Mouse (Mus musculus) lung, postnatal 4 days (tissue): ENCODE measurements around the gene Speer4c.
"Not testable (repeated sequence)": the region's sequence is repeated elsewhere in the genome, so short reads cannot be mapped to it uniquely, and the experiment has no call there.

ENCODE experiments used
- DNase-seq, 2 experiments: peaks; one replicate each; pipeline ENCODE4 v3.0.0; 2021

Gene Speer4c

DNA sequence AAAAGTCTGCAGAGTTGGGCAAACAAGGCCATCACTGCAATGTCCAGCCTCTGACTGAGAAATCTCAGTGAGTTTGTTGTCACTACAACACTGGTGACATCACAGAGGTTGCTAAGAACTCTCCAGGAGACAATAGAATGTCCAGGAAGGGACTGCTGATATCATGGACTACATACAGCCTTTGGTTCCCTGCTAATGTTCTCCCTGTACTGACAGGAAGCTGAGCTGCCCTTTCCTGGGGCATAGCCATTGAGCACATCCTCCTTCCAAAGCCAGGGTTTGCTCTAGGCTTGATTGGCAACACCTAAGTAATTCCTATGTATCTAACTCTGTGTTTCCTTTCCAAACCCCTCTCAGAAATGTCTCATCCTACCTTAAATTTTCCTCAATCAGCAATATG is at the start of gene Speer4c:
Gene Speer4c, minus strand, starts transcription at position 101 of the 400 bp plus-strand sequence.
- DNase-seq = not testable (repeated sequence)

DNA sequence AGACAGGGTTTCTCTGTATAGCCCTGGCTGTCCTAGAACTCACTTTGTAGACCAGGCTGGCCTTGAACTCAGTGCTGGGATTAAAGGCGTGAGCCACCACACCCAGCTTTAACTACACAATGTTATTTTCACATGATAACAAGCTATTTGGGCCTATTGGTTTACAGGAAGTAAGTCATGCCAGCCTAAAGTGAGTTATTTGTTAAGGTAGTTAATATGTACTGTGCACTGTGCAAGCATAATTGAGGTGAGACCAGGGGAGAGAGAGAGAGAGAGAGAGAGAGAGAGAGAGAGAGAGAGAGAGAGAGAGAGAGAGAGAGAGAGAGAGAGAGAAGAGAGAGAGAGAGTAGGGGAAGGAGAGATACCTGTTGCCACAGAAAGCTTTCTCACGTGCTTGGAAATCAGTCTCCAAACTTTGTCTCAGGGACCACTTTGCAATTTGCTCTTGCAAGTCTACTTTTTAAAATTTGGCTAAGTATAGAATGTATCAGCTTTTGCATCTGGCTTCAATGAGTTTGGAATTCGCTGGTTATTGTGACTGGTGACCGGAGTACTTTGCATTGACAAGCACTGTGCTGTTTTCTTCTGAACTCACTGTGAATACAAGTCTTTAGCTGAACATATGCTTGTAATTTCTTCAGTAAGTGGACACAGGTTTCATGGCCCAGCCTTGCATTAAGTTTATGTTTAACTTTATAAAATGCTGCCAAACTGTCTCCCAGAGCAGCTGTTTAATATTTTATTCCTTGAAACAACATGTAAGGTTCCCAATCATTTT is 33.6 kb upstream of the Speer4c start:
- no peak for DNase-seq

DNA sequence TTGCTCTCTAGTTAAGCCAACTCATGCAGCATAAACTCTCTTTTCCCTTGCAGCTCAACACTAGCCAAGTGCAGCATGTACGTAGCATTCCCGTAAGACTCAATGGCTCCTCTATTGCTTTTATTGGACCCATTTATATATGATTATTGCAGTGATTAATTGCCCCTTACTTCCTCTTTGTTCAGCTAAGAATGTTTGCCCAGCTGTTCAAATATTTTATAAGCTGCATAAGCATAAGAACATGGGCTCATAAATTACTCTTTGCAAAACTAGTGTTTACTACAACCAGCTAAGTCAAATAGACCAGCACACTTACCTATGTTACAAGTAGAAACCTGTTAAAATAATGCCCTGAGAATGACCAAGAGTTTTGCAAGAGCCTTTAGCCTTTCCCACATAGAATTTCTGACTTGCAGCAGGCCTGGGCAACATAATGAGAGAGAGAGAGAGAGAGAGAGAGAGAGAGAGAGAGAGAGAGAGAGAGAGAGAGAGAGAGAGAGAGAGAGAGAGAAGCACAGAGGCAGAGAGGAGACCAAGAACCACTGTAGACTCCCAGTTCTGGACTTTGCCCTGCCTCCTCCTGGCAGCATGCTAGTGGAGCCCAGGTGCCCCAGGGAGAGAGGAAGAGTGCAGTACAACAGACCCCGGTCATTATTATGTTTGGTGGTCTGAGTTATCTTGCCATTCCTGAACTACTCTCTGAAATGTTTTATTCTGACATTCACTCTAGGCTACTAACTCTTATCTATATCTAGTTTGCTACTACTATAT is 20.2 kb upstream of the Speer4c start:
- DNase-seq = no peak

- DNase-seq = not testable (repeated sequence)
These were observed 11.2 kb downstream of the Speer4c start for GRCm38 (mm10) chr5:15702891-15703290.

DNA sequence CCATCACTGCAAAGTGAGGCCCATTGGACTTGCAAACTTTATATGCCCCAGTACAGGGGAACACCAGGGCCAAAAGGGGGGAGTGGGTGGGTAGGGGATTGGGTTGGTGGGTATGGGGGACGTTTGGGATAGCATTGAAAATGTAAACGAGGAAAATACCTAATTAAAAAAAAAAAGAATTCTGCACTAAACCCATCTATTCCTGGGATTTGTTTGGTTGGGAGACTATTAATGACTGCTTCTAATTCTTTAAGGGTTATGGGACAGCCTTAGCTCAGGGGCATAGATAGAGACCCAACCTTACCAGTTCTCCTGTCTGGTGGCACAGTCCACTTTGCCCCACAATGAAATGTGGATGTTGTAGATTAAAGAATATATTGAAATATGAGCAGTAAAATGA is 16.4 kb downstream of the Speer4c start:
- DNase-seq = not testable (repeated sequence)

GRCm38 (mm10) chr5:15691849-15692248 is 22.2 kb downstream of the Speer4c start:
- DNase-seq = not testable (repeated sequence)

DNA sequence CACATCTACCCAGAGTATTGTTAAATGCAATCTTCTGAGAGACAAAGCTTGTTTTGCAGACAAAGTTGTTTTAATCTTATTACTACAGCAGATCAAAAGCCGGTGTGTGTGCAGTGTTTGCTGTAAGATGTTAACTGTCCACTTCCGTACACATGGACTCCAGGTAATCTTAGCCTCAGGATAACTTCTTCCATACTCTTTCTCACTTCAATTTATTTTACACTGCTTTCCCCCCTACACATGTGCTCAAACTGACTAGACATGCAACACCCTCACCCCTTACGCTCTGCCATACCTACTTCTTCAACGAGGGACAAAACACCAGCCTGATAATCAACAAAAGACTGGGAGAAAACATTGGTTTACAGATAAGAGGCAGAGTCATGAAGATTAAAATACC is 23.2 kb downstream of the Speer4c start:
- DNase-seq = not testable (repeated sequence)

GRCm38 (mm10) chr5:15689659-15690213 is 24.3 kb downstream of the Speer4c start:
- DNase-seq = not testable (repeated sequence)

GRCm38 (mm10) chr5:15688874-15689658 is 25.0 kb downstream of the Speer4c start:
- not testable (repeated sequence) for DNase-seq

GRCm38 (mm10) chr5:15681301-15682035 is 32.6 kb downstream of the Speer4c start:
- DNase-seq = peak in 1 of 2 experiments; percentile 9

DNA sequence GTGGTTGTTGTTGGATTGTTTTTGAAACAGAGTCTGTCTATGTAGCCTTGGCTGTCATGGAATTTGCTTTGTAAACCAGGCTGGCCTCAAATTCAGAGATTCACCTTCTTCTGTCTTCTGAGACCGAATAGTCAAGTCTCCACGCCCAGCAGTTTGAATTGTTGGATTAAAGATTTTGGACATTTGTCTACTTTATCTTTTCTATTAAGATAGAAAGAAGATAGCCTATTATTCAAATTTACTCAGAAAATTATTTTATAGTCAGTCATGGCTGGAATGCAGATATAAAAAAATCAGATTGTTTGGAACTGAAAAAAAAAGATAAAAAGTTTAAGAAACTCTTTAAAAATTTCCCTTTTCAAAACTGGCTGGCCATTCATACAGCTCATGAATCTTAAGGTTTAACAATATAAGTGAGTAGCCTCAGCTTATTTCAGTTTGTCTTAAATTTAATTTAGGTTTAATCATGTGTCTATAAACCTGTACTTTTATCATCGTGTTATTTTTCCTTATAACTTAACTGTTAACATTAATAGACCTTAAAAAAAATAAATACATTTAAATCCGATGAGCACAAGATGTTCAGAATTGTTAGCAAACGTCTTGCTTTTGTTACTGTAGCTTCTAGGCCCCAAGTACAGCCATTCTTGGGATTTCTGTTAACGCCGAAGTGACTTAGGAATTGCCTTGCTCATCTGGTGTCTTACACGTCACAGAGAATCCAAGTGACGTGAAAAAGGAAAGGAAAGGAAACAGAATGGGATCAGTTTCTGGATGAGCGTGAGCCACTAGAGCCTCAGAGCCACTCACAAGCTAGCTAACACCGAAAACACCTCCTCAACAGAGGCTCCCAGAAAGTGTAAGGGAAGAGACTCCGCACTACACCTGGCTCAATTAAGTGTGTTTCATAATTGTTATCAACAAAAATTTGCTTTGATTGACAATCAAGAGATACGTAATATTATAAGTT is 33.8 kb downstream of the Speer4c start:
- DNase-seq = not testable (repeated sequence)

DNA sequence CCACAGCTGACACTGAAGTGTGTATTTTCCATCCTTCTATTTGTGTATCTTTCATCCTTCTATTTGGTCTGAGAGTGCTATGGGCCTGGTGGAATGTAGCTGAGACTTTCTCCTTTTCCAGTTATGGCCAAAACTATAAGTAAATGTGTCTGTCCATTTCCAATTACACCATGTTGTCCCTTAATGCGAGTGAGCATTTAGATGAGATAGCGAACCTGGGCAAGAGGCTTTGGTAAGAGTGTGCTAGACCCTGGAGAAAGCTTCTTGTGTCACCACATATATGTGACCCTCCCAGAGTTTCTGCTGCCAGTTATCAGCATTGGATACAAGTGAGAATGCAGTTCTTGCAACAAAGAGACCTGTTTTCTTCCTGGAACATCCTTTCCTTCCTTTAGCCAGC is 35.2 kb downstream of the Speer4c start:
- DNase-seq = peak in 1 of 2 experiments; percentile 5

GRCm38 (mm10) chr5:15677750-15678149 is 36.3 kb downstream of the Speer4c start:
- DNase-seq = not testable (repeated sequence)

DNA sequence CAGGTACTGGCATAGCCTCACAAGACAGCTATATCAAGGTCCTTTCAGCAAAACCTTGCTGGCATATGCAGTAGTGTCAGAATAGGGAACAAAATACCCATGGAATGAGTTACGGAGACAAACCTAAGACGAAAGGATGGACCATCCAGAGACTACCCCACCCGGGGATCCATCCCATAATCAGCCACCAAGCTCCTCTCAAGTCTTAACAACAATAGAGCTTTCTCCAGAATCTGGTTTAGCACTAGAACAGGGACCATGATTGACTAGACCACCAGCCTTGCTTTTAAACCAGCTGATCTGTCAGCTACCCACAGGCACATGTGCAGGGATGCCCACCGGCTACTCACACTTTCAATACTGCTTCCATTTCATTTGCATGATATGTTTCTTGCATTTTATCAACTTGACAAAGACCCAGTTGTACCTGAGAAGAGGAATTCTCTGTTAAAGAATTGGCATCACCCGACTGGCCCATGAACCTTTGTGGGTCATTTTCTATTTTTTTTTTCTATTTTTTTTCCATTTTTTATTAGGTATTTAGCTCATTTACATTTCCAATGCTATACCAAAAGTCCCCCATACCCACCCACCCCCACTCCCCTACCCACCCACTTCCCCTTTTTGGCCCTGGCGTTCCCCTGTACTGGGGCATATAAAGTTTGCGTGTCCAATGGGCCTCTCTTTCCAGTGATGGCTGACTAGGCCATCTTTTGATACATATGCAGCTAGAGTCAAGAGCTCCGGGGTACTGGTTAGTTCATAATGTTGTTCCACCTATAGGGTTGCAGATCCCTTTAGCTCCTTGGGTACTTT is 39.4 kb downstream of the Speer4c start:
- not testable (repeated sequence) for DNase-seq

DNA sequence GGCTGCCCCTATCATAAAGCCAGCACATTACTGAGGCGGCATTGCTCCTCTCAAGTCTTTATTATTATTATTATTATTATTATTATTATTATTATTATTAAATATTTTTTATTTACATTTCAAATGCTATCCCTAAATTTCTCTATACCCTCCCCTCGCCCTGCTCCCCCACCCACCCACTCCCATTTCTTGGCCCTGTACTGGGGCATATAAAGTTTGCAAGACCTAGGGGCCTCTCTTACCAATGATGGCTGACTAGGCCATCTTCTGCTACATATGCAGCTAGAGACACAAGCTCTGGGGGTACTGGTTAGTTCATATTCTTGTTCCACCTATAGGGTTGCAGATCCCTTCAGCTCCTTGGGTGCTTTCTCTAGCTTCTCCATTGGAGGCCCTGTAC is 40.1 kb downstream of the Speer4c start:
- DNase-seq = not testable (repeated sequence)

GRCm38 (mm10) chr5:15670789-15671188 is 43.3 kb downstream of the Speer4c start:
- DNase-seq = not testable (repeated sequence)

- not testable (repeated sequence) for DNase-seq
These were observed 50.2 kb downstream of the Speer4c start for GRCm38 (mm10) chr5:15663847-15664246.
